Mouse (Mus musculus) heart, postnatal 0 days (tissue): ENCODE results near the gene Tex33.

Experiments used
- CTCF ChIP-seq: IDR thresholded peaks from 2 replicates; pipeline ENCODE4 v1.5.1; 2016; ENCODE audit warnings: antibody characterized with exemption, control low read depth, low read depth
- EP300 ChIP-seq: IDR thresholded peaks from 2 replicates; pipeline ENCODE4 v1.6.1; 2016; ENCODE audit warnings: antibody characterized with exemption, low read depth

- no peak for TF ChIP-seq CTCF
- TF ChIP-seq EP300: no peak
Measured at GRCm38 (mm10) chr15:78420395-78420794, 24.7 kb upstream of the Tex33 start.
